ENCODE assay signal across 14 mouse cellular contexts in the genomic region with DNA sequence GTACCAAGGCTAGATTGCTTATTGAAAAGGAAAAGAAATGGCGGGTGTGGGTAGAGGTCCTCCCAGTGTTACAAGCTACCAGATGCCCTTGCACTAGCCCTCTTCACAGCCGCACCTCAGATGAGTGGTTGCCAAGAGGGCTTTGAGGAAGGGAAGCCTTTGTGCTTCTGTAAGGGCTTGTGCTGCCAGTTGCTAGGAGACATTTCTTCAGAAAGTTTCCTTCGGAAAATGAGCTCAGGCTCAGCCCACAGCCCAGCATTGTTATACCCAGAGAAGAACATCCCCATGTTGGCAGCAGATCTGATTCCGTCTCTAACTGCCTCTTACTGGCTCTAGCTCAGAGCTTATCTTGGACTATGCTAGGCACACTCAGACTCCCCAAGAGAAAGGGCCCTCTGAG. TPM values are rescaled to one million over a fixed set of nuclear protein-coding genes. Genes with fewer than 3 reads are reported as not detected.
DNase-seq lines count a peak whose midpoint lies in the region; ATAC-seq and TF ChIP-seq lines count a peak whose summit lies in the region.
"Had no signal": no experiment of that assay in that cellular context is flagged by ENCODE, and none has a peak within 500 bp of the region (broad histone marks: within the 10 kb centered on the region; RNA-seq: fewer than 3 reads in every experiment).

No protein-coding gene starts in this region.

- peak; percentile 40 for DNase-seq in lung, embryonic 14.5 days
- DNase-seq in lung, postnatal 4 days, result no peak
- DNase-seq in urinary bladder, postnatal 25 days (ENCODE audit: low spot score), result no peak
- DNase-seq in layer of hippocampus, postnatal 36 days, result no peak
- DNase-seq: cerebellum, adult 2 months; gastrocnemius, postnatal 14 days; liver, embryonic 13.5 days; thymus, postnatal 4 days had no signal

- WGBS in lung, embryonic 14.5 days, result 62% methylated on average over 4 of the region's 4 CpGs
- 4% methylated on average over 4 of the region's 4 CpGs for WGBS in forebrain, embryonic 15.5 days
- WGBS in lung, embryonic 16.5 days, result 40% methylated on average over 4 of the region's 4 CpGs
- WGBS in neural tube, embryonic 13.5 days, result 42% methylated on average over 4 of the region's 4 CpGs

- no peaks in the 10 kb centered on the region for H3K4me1 ChIP-seq in lung, embryonic 14.5 days (ENCODE audit: insufficient read depth)
- H3K4me1 ChIP-seq in forebrain, embryonic 15.5 days, result peaks cover 30% of the 10 kb centered on the region
- H3K4me1 ChIP-seq in lung, embryonic 16.5 days (replicated peaks; ENCODE audit: control insufficient read depth, insufficient read depth, low read length), result peaks cover 7% of the 10 kb centered on the region
- H3K4me1 ChIP-seq in neural tube, embryonic 13.5 days (replicated peaks), result peaks cover 22% of the 10 kb centered on the region; the same call in 1 of the 2 replicates
- H3K4me1 ChIP-seq: liver, embryonic 13.5 days had no signal

- no peak overlapping the region for H3K4me3 ChIP-seq in lung, embryonic 14.5 days (ENCODE audit: low read depth, low read length)
- H3K4me3 ChIP-seq in forebrain, embryonic 15.5 days, result no peak overlapping the region
- H3K4me3 ChIP-seq in lung, embryonic 16.5 days (ENCODE audit: low read length), result no peak overlapping the region
- H3K4me3 ChIP-seq in neural tube, embryonic 13.5 days, result no peak overlapping the region
- H3K4me3 ChIP-seq: liver, embryonic 13.5 days; myocyte had no signal

- no peak for TF ChIP-seq CTCF in lung, embryonic 14.5 days (IDR thresholded peaks at IDR 0.05; ENCODE audit: low read depth)

- no peak overlapping the region for H3K4me2 ChIP-seq in lung, embryonic 14.5 days
- no peak overlapping the region for H3K4me2 ChIP-seq in forebrain, embryonic 15.5 days (replicated peaks)
- no peak overlapping the region for H3K4me2 ChIP-seq in lung, embryonic 16.5 days (ENCODE audit: low read depth, low read length)
- no peak overlapping the region for H3K4me2 ChIP-seq in neural tube, embryonic 13.5 days
- H3K4me2 ChIP-seq: liver, embryonic 13.5 days had no signal

- no peaks in the 10 kb centered on the region for H3K9me3 ChIP-seq in lung, embryonic 14.5 days (ENCODE audit: low read depth, low read length)
- H3K9me3 ChIP-seq in forebrain, embryonic 15.5 days, result no peaks in the 10 kb centered on the region
- H3K9me3 ChIP-seq in lung, embryonic 16.5 days (ENCODE audit: control insufficient read depth, low read length), result no peaks in the 10 kb centered on the region
- H3K9me3 ChIP-seq in neural tube, embryonic 13.5 days, result no peaks in the 10 kb centered on the region
- H3K9me3 ChIP-seq: liver, embryonic 13.5 days had no signal

- no peak overlapping the region for H3K9ac ChIP-seq in lung, embryonic 14.5 days
- no peak overlapping the region for H3K9ac ChIP-seq in forebrain, embryonic 15.5 days (replicated peaks)
- H3K9ac ChIP-seq in lung, embryonic 16.5 days (ENCODE audit: low read length), result no peak overlapping the region
- H3K9ac ChIP-seq in neural tube, embryonic 13.5 days, result no peak overlapping the region
- H3K9ac ChIP-seq: liver, embryonic 13.5 days had no signal

- H3K36me3 ChIP-seq in lung, embryonic 14.5 days (ENCODE audit: insufficient read depth), result no peaks in the 10 kb centered on the region
- no peaks in the 10 kb centered on the region for H3K36me3 ChIP-seq in forebrain, embryonic 15.5 days
- no peaks in the 10 kb centered on the region for H3K36me3 ChIP-seq in lung, embryonic 16.5 days (ENCODE audit: control insufficient read depth, insufficient read depth, low read length)
- H3K36me3 ChIP-seq in neural tube, embryonic 13.5 days, result no peaks in the 10 kb centered on the region
- H3K36me3 ChIP-seq: liver, embryonic 13.5 days had no signal

- ATAC-seq in lung, embryonic 14.5 days (ENCODE audit: insufficient read depth), result peak; percentile 36; the same call in 1 of the 2 replicates
- ATAC-seq in forebrain, embryonic 15.5 days (replicated peaks), result peak; percentile 68
- peak; percentile 72 for ATAC-seq in lung, embryonic 16.5 days (ENCODE audit: low read depth)
- peak; percentile 69 for ATAC-seq in neural tube, embryonic 13.5 days (ENCODE audit: low read depth)

- no peaks in the 10 kb centered on the region for H3K27me3 ChIP-seq in lung, embryonic 14.5 days (ENCODE audit: insufficient read depth, low read length)
- H3K27me3 ChIP-seq in forebrain, embryonic 15.5 days, result no peaks in the 10 kb centered on the region
- H3K27me3 ChIP-seq in lung, embryonic 16.5 days (ENCODE audit: control insufficient read depth, insufficient read depth, low read depth, low read length), result no peaks in the 10 kb centered on the region
- no peaks in the 10 kb centered on the region for H3K27me3 ChIP-seq in neural tube, embryonic 13.5 days
- H3K27me3 ChIP-seq: liver, embryonic 13.5 days had no signal

- no peak overlapping the region for H3K27ac ChIP-seq in lung, embryonic 14.5 days (ENCODE audit: low read depth)
- peak overlapping the region; percentile 69 for H3K27ac ChIP-seq in forebrain, embryonic 15.5 days (replicated peaks)
- peak overlapping the region; percentile 36; the same call in 1 of the 2 replicates for H3K27ac ChIP-seq in lung, embryonic 16.5 days (ENCODE audit: low read length)
- no peak overlapping the region for H3K27ac ChIP-seq in neural tube, embryonic 13.5 days (replicated peaks)
- H3K27ac ChIP-seq: liver, embryonic 13.5 days had no signal

RNA-seq across cellular contexts. Expression of a gene that starts 11.7 kb away (rescaled TPM):
- 0.38 and 0.58 TPM in 2 replicates for polyA plus RNA-seq in lung, embryonic 14.5 days (2014; fragmentation: Nextera tagmentation; extraction: Ambion mirVana)
- 0.24 and 0.34 TPM in 2 replicates for polyA plus RNA-seq in forebrain, embryonic 15.5 days (2015; fragmentation: Nextera tagmentation; extraction: Ambion mirVana)
- polyA plus RNA-seq in lung, embryonic 16.5 days (2015; fragmentation: Nextera tagmentation; extraction: Ambion mirVana), result 0.40 and 0.58 TPM in 2 replicates
- polyA plus RNA-seq in neural tube, embryonic 13.5 days (2015; fragmentation: Nextera tagmentation; extraction: Ambion mirVana), result 0.84 and 0.91 TPM in 2 replicates
- 100 to 1,000 TPM; 250 to 311 TPM for total RNA-seq in layer of hippocampus, postnatal 36 days (2021)

RNA-seq across cellular contexts. Expression of a gene that starts 49.0 kb away (rescaled TPM):
- 0.43 and 0.65 TPM in 2 replicates for polyA plus RNA-seq in lung, embryonic 14.5 days (2014; fragmentation: Nextera tagmentation; extraction: Ambion mirVana)
- polyA plus RNA-seq in forebrain, embryonic 15.5 days (2015; fragmentation: Nextera tagmentation; extraction: Ambion mirVana), result not detected in 2 replicates
- polyA plus RNA-seq in lung, embryonic 16.5 days (2015; fragmentation: Nextera tagmentation; extraction: Ambion mirVana), result 2.8 and 4.3 TPM in 2 replicates
- not detected in 2 replicates for polyA plus RNA-seq in neural tube, embryonic 13.5 days (2015; fragmentation: Nextera tagmentation; extraction: Ambion mirVana)
- not detected for total RNA-seq in layer of hippocampus, postnatal 36 days (2021)
- total RNA-seq: gastrocnemius, postnatal 14 days; heart, postnatal 25 days; layer of hippocampus, postnatal 10 days had no signal
- polyA plus RNA-seq: cerebellum, adult 2 months; liver, embryonic 13.5 days; myocyte had no signal

Comparison
In these comparisons a context has a peak if more than half of its experiments do, and no peak if none do; other contexts are left out.
1. H3K27ac ChIP-seq: peak in forebrain, embryonic 15.5 days (single experiment) and lung, embryonic 16.5 days (single experiment); none in lung, embryonic 14.5 days (single experiment) and neural tube, embryonic 13.5 days (single experiment).
2. Peak in every context shown above with its lines, with median percentiles within 50 percentile points of each other: ATAC-seq.